Mouse (Mus musculus): ENCODE measurements around the gene Eri2.

DNA sequence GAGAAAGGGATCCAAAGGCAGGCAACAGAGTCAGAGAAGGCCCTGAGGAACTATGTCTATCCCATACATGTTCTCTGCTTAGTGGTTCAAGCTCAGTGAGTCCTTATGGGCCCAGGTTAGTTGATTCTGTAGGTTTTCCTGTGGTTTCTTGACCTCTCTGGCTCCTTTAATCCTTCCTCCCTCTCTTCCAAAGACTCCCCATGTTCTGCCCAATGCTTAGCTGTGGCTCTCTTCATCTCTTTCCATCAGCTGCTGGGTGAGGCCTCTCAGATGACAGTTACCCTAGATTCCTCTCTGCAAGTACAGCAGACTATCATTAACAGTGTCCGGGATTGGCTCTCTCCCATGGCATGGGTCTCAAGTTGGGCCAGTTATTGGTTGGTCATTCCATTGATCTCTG lies 41.5 kb upstream of the Eri2 start:
- no peak for TF ChIP-seq CTCF (IDR thresholded peaks at IDR 0.05; ENCODE audit: control insufficient read depth, insufficient read depth, insufficient replicate concordance, low read depth, low read length)
- no peak for TF ChIP-seq POLR2A (IDR thresholded peaks at IDR 0.05; ENCODE audit: control insufficient read depth, low read depth, low read length)

Data from testis, adult 2 months (tissue).